Mouse (Mus musculus) Patski (cell line): Measurements from ENCODE around the gene Gm17577. TPM values are rescaled to one million over a fixed set of nuclear protein-coding genes. Genes with fewer than 3 reads are reported as not detected.
"Not testable (repeated sequence)": the region's sequence is repeated elsewhere in the genome, so short reads cannot be mapped to it uniquely, and the experiment has no call there.

ENCODE experiments used
- ATAC-seq: fragments of 100-300 bp; one replicate; pipeline ENCODE4 v1.8.0; 2021
- CTCF ChIA-PET: fragments of 350-600 bp; sonication (Branson Sonifier 250); formaldehyde crosslinking; loops from one replicate; lab custom pipeline; 2022; ENCODE audit warnings: inconsistent platforms; lab: Charles Lee
- POLR2A ChIA-PET: fragments of 350-600 bp; sonication (Branson Sonifier 250); formaldehyde crosslinking; loops from one replicate; lab custom pipeline; 2022; ENCODE audit warnings: antibody characterized with exemption, inconsistent platforms; lab: Charles Lee
- DNase-seq: peaks from one replicate; pipeline ENCODE4 v3.0.0-alpha.2; 2011; ENCODE audit warnings: low read depth, low spot score
- H3K27me3 ChIP-seq: fragments of 371-371 bp; one replicate; pipeline ENCODE4 v1.5.1; 2021
- in situ Hi-C: fragments of 300-500 bp; cut with MboI; formaldehyde crosslinking; loops from 3 replicates; pipeline ENCODE4 v1.11.1; 2018; ENCODE audit warnings: low pct_unique_long_range_greater_than_20kb, mixed read lengths
- polyA plus RNA-seq: library from polyadenylated mRNA; unstranded; gene quantifications from one replicate; pipeline ENCODE4 v1.2.3, GENCODE M21; 2021

Gene Gm17577
- polyA plus RNA-seq: not detected

DNA sequence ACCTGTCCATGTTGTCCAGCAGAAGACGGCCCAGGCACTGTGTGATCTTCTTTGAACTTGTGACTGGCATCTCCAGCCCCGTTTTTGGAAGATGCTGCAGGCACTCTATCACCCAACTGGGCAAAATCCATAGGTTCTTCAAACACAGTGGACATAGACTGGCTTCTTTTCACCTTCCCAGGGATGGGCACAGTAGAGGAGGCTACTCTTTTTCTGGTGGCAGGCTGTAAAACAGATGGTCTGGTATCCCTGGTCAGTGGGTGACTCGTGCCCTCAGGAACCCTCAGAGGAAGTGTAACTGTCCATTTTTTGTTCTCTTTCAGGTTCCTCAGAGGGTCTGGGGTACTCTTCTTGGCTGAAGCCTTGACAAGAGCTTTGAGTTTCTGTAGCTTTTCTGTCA is at the start of gene Gm17577:
TSS of gene Gm17577 (minus strand) at position 101 of the 400 bp plus-strand sequence.
- in situ Hi-C loops, H3K27me3 ChIP-seq, POLR2A ChIA-PET, DNase-seq, CTCF ChIA-PET, ATAC-seq: not testable (repeated sequence)

GRCm38 (mm10) chrX:123222381-123222780 is 24.3 kb downstream of the Gm17577 start, which contains the start of gene Srsx:
Gene Srsx, minus strand, starts transcription at chrX:123222481.
- ATAC-seq, in situ Hi-C loops, H3K27me3 ChIP-seq, CTCF ChIA-PET, POLR2A ChIA-PET, DNase-seq: not testable (repeated sequence)

Other genes with a start within 250 kb of the Gm17577 start
- not detected for gene Gm17521, start 217.2 kb downstream of the Gm17577 start, polyA plus RNA-seq
- gene Cldn34c1, start 143.4 kb downstream of the Gm17577 start, polyA plus RNA-seq: not detected
- not detected for gene Srsx, start 24.4 kb downstream of the Gm17577 start, polyA plus RNA-seq